Mouse (Mus musculus): ENCODE results near the gene Thsd7b. TPM values are rescaled to one million over a fixed set of nuclear protein-coding genes. Genes with fewer than 3 reads are reported as not detected.
A peak's percentile ranks its signal among the peaks of the same experiment; 100 is the strongest.

Gene Thsd7b
- polyA plus RNA-seq, 1 experiment from 2014 or later, result 10.6 TPM

GRCm38 (mm10) chr1:129491136-129491535 lies 218.0 kb downstream of the Thsd7b start:
- no peak for ATAC-seq (ENCODE audit: low read depth)

DNA sequence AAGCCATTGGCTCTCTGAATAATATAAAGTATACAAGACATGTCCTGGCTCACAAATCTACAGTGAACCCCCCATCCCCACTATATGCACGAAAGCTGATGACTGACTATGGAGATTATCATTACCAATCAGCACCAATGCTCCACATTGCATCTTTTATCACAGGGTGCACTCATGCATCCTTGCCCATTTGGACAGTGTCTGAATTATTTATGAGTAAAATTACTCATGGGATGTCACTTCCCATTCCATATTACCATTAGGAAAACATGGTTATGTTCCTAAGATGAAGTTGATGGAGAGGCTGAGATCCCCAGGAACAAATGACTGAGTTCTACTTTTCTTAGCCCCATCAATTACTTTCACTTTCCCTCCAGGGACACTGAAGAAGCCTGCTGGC lies 220.8 kb downstream of the Thsd7b start:
- Histone ChIP-seq H3K9me3 (ENCODE audit: control insufficient read depth, low read length) (no peaks in the 10 kb centered on the region), H3K4me1 (ENCODE audit: control insufficient read depth, insufficient read depth, low read length) (no peaks in the 10 kb centered on the region), H3K27ac (ENCODE audit: low read depth, low read length) (no peak overlapping the region), H3K27me3 (ENCODE audit: control insufficient read depth, insufficient read depth, low read length) (no peaks in the 10 kb centered on the region), H3K36me3 (ENCODE audit: control insufficient read depth, insufficient read depth, low read length) (no peaks in the 10 kb centered on the region), H3K9ac (replicated peaks; ENCODE audit: low read depth, low read length) (no peak overlapping the region), H3K4me2 (ENCODE audit: low read depth, low read length) (no peak overlapping the region), H3K4me3 (ENCODE audit: low read depth, low read length) (no peak overlapping the region)
- WGBS, result 74% methylated on average over 1 of the region's 1 CpGs
- peak; percentile 28; the same call in 1 of the 2 replicates for ATAC-seq (ENCODE audit: low read depth)

More at GRCm38 (mm10) chr1:129491136-129491535, 218.0 kb downstream of the Thsd7b start:
- 93% methylated on average over 3 of the region's 3 CpGs for WGBS
- Histone ChIP-seq H3K27ac (ENCODE audit: low read depth, low read length) (no peak overlapping the region), H3K36me3 (ENCODE audit: control insufficient read depth, insufficient read depth, low read length) (no peaks in the 10 kb centered on the region), H3K27me3 (ENCODE audit: control insufficient read depth, insufficient read depth, low read length) (no peaks in the 10 kb centered on the region), H3K4me1 (ENCODE audit: control insufficient read depth, insufficient read depth, low read length) (no peaks in the 10 kb centered on the region), H3K4me3 (ENCODE audit: low read depth, low read length) (no peak overlapping the region), H3K4me2 (ENCODE audit: low read depth, low read length) (no peak overlapping the region), H3K9me3 (ENCODE audit: control insufficient read depth, low read length) (no peaks in the 10 kb centered on the region), H3K9ac (replicated peaks; ENCODE audit: low read depth, low read length) (no peak overlapping the region)

DNA sequence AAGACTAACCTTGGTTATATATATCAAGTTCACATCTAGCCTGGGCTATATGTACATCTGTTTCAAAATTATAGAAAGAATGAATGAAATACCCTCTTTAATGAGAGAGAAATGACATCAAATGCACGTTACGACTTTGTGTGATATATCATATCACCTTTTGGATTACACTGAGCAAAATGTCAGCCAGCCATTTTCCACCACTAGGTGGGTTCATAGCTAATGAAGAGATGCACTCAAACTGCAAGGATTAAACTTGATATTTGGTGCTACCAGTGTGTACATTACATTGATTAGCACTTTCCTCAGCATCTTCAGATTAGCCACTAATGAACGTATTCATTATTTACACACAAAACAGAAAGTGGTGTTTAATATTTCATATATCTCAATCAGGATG lies 228.6 kb downstream of the Thsd7b start:
- H3K9me3 ChIP-seq (ENCODE audit: control insufficient read depth, low read length), result no peaks in the 10 kb centered on the region
- no peaks in the 10 kb centered on the region for H3K36me3 ChIP-seq (ENCODE audit: control insufficient read depth, insufficient read depth, low read length)
- no peak for ATAC-seq (ENCODE audit: low read depth)
- WGBS, result 85% methylated on average over 3 of the region's 3 CpGs
- no peak overlapping the region for H3K9ac ChIP-seq (replicated peaks; ENCODE audit: low read depth, low read length)
- no peak overlapping the region for H3K4me3 ChIP-seq (ENCODE audit: low read depth, low read length)
- H3K4me2 ChIP-seq (ENCODE audit: low read depth, low read length), result no peak overlapping the region
- no peaks in the 10 kb centered on the region for H3K4me1 ChIP-seq (ENCODE audit: control insufficient read depth, insufficient read depth, low read length)
- H3K27me3 ChIP-seq (ENCODE audit: control insufficient read depth, insufficient read depth, low read length), result no peaks in the 10 kb centered on the region
- no peak overlapping the region for H3K27ac ChIP-seq (ENCODE audit: low read depth, low read length)

DNA sequence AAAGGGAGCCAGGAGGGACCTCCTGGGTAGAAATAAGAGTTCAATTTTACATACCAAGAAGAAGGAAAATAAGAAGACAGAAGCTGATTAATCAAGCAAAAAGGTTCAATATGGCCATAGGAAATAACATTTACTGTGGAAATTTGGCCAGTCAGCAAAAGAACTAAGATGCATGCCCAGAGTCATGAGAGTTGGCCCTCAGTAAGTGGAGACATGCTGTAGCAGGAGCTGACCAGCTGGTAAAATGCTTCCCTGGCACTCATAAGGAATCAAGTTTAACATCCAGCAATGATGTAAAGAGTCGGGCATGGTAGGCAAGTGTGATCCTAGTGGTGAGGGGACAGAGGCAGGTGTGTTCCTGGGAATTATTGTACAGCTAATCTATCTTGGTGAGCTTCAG lies 243.3 kb downstream of the Thsd7b start:
- Histone ChIP-seq H3K27me3 (ENCODE audit: control insufficient read depth, insufficient read depth, low read length) (no peaks in the 10 kb centered on the region), H3K36me3 (ENCODE audit: control insufficient read depth, insufficient read depth, low read length) (no peaks in the 10 kb centered on the region), H3K9ac (replicated peaks; ENCODE audit: low read depth, low read length) (no peak overlapping the region), H3K4me2 (ENCODE audit: low read depth, low read length) (no peak overlapping the region), H3K9me3 (ENCODE audit: control insufficient read depth, low read length) (no peaks in the 10 kb centered on the region), H3K4me3 (ENCODE audit: low read depth, low read length) (no peak overlapping the region), H3K4me1 (ENCODE audit: control insufficient read depth, insufficient read depth, low read length) (no peaks in the 10 kb centered on the region), H3K27ac (ENCODE audit: low read depth, low read length) (no peak overlapping the region)
- 85% methylated on average over 1 of the region's 1 CpGs for WGBS
- ATAC-seq (ENCODE audit: low read depth), result no peak

DNA sequence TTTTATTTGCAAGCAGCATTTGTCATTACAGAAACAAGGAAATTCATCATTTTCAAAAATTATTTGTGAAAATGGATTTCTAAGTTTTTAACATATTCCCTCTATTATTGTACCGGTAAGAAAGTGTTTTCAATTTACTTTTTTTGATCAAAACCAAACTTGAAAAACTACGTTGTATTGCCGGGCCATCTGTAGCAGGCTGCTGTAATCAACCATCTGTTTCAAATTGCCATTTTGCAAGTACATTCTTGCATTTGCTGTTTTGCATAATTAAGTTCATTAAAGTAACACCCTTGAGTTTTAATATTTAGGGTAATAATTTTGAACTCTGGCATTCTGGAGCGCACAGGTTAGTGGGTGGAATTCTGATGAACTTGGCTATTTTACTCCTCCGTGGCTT lies 246.6 kb downstream of the Thsd7b start:
- ATAC-seq (ENCODE audit: low read depth), result no peak
- no peaks in the 10 kb centered on the region for H3K27me3 ChIP-seq (ENCODE audit: control insufficient read depth, insufficient read depth, low read length)
- no peaks in the 10 kb centered on the region for H3K9me3 ChIP-seq (ENCODE audit: control insufficient read depth, low read length)
- H3K9ac ChIP-seq (replicated peaks; ENCODE audit: low read depth, low read length), result no peak overlapping the region
- WGBS, result 75% methylated on average over 5 of the region's 5 CpGs
- no peak overlapping the region for H3K4me3 ChIP-seq (ENCODE audit: low read depth, low read length)
- no peak overlapping the region for H3K4me2 ChIP-seq (ENCODE audit: low read depth, low read length)
- no peaks in the 10 kb centered on the region for H3K4me1 ChIP-seq (ENCODE audit: control insufficient read depth, insufficient read depth, low read length)
- no peaks in the 10 kb centered on the region for H3K36me3 ChIP-seq (ENCODE audit: control insufficient read depth, insufficient read depth, low read length)
- H3K27ac ChIP-seq (ENCODE audit: low read depth, low read length), result no peak overlapping the region

- no peak overlapping the region for H3K9ac ChIP-seq (replicated peaks; ENCODE audit: low read depth, low read length)
- no peak for ATAC-seq (ENCODE audit: low read depth)
- no peaks in the 10 kb centered on the region for H3K27me3 ChIP-seq (ENCODE audit: control insufficient read depth, insufficient read depth, low read length)
- H3K9me3 ChIP-seq (ENCODE audit: control insufficient read depth, low read length), result no peaks in the 10 kb centered on the region
- no peak overlapping the region for H3K4me3 ChIP-seq (ENCODE audit: low read depth, low read length)
- no peaks in the 10 kb centered on the region for H3K4me1 ChIP-seq (ENCODE audit: control insufficient read depth, insufficient read depth, low read length)
- no peak overlapping the region for H3K4me2 ChIP-seq (ENCODE audit: low read depth, low read length)
- no peak overlapping the region for H3K27ac ChIP-seq (ENCODE audit: low read depth, low read length)
- WGBS, result 78% methylated on average over 2 of the region's 2 CpGs
- H3K36me3 ChIP-seq (ENCODE audit: control insufficient read depth, insufficient read depth, low read length), result no peaks in the 10 kb centered on the region
Observed at GRCm38 (mm10) chr1:129526967-129527366, 253.9 kb downstream of the Thsd7b start.

- H3K9ac ChIP-seq (replicated peaks; ENCODE audit: low read depth, low read length), result no peak overlapping the region
- WGBS, result 91% methylated on average over 3 of the region's 3 CpGs
Observed at GRCm38 (mm10) chr1:129532206-129532605, 259.1 kb downstream of the Thsd7b start.

DNA sequence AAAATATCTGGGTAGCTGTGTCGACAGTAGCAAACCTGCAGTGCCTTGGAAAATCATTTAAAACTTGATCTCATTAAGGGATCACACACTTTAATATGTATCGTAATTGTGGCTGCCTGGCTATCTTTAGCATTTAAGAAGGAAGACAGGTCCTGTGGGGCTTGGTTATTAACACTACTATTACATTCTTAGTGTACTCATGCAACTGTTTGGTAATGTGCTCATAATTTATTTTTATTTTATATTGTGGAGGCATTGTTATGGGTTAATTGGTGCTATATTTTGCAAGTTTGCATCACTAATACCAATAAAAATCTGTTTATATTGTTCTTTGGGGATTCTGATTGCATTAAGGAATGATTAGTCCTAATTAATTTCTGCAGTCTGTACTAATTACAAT lies 265.4 kb downstream of the Thsd7b start:
- H3K27ac ChIP-seq (ENCODE audit: low read depth, low read length), result no peak overlapping the region
- no peaks in the 10 kb centered on the region for H3K9me3 ChIP-seq (ENCODE audit: control insufficient read depth, low read length)
- no peaks in the 10 kb centered on the region for H3K36me3 ChIP-seq (ENCODE audit: control insufficient read depth, insufficient read depth, low read length)
- WGBS, result 32% methylated on average over 2 of the region's 2 CpGs
- no peak overlapping the region for H3K4me3 ChIP-seq (ENCODE audit: low read depth, low read length)
- peak; percentile 89 for ATAC-seq (ENCODE audit: low read depth)
- H3K9ac ChIP-seq (replicated peaks; ENCODE audit: low read depth, low read length), result no peak overlapping the region
- no peaks in the 10 kb centered on the region for H3K27me3 ChIP-seq (ENCODE audit: control insufficient read depth, insufficient read depth, low read length)
- no peak overlapping the region for H3K4me2 ChIP-seq (ENCODE audit: low read depth, low read length)
- 0 out of 2 replicates have a peak, but pooled peaks cover 3% of the 10 kb centered on the region for H3K4me1 ChIP-seq (ENCODE audit: control insufficient read depth, insufficient read depth, low read length)

More at GRCm38 (mm10) chr1:129532206-129532605, 259.1 kb downstream of the Thsd7b start:
- Histone ChIP-seq H3K36me3 (ENCODE audit: control insufficient read depth, insufficient read depth, low read length) (no peaks in the 10 kb centered on the region), H3K4me3 (ENCODE audit: low read depth, low read length) (no peak overlapping the region), H3K4me2 (ENCODE audit: low read depth, low read length) (no peak overlapping the region), H3K9me3 (ENCODE audit: control insufficient read depth, low read length) (no peaks in the 10 kb centered on the region), H3K4me1 (ENCODE audit: control insufficient read depth, insufficient read depth, low read length) (no peaks in the 10 kb centered on the region), H3K27ac (ENCODE audit: low read depth, low read length) (no peak overlapping the region), H3K27me3 (ENCODE audit: control insufficient read depth, insufficient read depth, low read length) (no peaks in the 10 kb centered on the region)
- no peak for ATAC-seq (ENCODE audit: low read depth)

- Histone ChIP-seq H3K27me3 (ENCODE audit: control insufficient read depth, insufficient read depth, low read length) (no peaks in the 10 kb centered on the region), H3K27ac (ENCODE audit: low read depth, low read length) (no peak overlapping the region), H3K4me1 (ENCODE audit: control insufficient read depth, insufficient read depth, low read length) (0 out of 2 replicates have a peak, but pooled peaks cover 3% of the 10 kb centered on the region), H3K4me3 (ENCODE audit: low read depth, low read length) (no peak overlapping the region), H3K9ac (replicated peaks; ENCODE audit: low read depth, low read length) (no peak overlapping the region), H3K36me3 (ENCODE audit: control insufficient read depth, insufficient read depth, low read length) (no peaks in the 10 kb centered on the region), H3K9me3 (ENCODE audit: control insufficient read depth, low read length) (no peaks in the 10 kb centered on the region), H3K4me2 (ENCODE audit: low read depth, low read length) (no peak overlapping the region)
- ATAC-seq (ENCODE audit: low read depth), result peak; percentile 62
- WGBS, result 39% methylated on average over 4 of the region's 4 CpGs
Observed at GRCm38 (mm10) chr1:129538970-129539369, 265.9 kb downstream of the Thsd7b start.

Measured in neural tube, embryonic 14.5 days (tissue).